Mouse (Mus musculus) MEL (cell line): ENCODE data around the gene Ctsw. TPM values are rescaled to one million over a fixed set of nuclear protein-coding genes. Genes with fewer than 3 reads are reported as not detected.
A peak's percentile ranks its signal among the peaks of the same experiment; 100 is the strongest.

Source experiments
- DNase-seq: peaks from one replicate; pipeline ENCODE4 v3.0.0; 2011; ENCODE audit warnings: low read depth, low spot score
- H3K27ac ChIP-seq: 2 replicates; pipeline ENCODE4 v1.5.1; 2012; ENCODE audit warnings: low read depth, mild to moderate bottlenecking, control low read depth, low read length, moderate library complexity; ENCODE audit not compliant: control insufficient read depth
- H3K27me3 ChIP-seq, 2 experiments: fragments of 150-350 bp in 1 of 2; sonication (generic) in 1 of 2; 2 replicates each; pipeline ENCODE4 v1.6.1; 2012; ENCODE audit warnings: low read length in 2 of 2, mild to moderate bottlenecking in 2 of 2, improper control_type of control experiment in 1 of 2, moderate library complexity in 1 of 2; ENCODE audit not compliant: insufficient read depth in 2 of 2, control insufficient read depth in 1 of 2
- H3K36me3 ChIP-seq, 2 experiments: 2 replicates each; pipeline ENCODE4 v1.6.1; 2012 to 2014; ENCODE audit warnings: low read length in 2 of 2, improper control_type of control experiment in 1 of 2, inconsistent platforms in 1 of 2, mild to moderate bottlenecking in 1 of 2; ENCODE audit not compliant: insufficient read depth in 2 of 2, control insufficient read depth in 1 of 2
- H3K4me1 ChIP-seq, 2 experiments: fragments of 150-350 bp in 1 of 2; sonication (generic) in 1 of 2; 2 replicates each; pipeline ENCODE4 v1.6.1; 2012; ENCODE audit warnings: low read length in 2 of 2, improper control_type of control experiment in 1 of 2, mild to moderate bottlenecking in 1 of 2; ENCODE audit not compliant: insufficient read depth in 2 of 2, control insufficient read depth in 1 of 2
- H3K4me3 ChIP-seq, 2 experiments: fragments of 150-350 bp in 1 of 2; sonication (generic) in 1 of 2; 2 replicates each; pipeline ENCODE4 v1.5.1; 2012; ENCODE audit warnings: low read depth in 2 of 2, low read length in 2 of 2, mild to moderate bottlenecking in 2 of 2, moderate library complexity in 2 of 2, control low read depth in 1 of 2, improper control_type of control experiment in 1 of 2; ENCODE audit not compliant: control insufficient read depth in 1 of 2, insufficient read depth in 1 of 2
- H3K79me2 ChIP-seq: 2 replicates; pipeline ENCODE4 v1.6.1; 2012; ENCODE audit warnings: mild to moderate bottlenecking, low read length, moderate library complexity; ENCODE audit not compliant: control insufficient read depth, poor library complexity, insufficient read depth
- H3K9ac ChIP-seq: 2 replicates; pipeline ENCODE4 v1.6.1; 2012; ENCODE audit warnings: low read depth, mild to moderate bottlenecking, control low read depth, low read length, moderate library complexity; ENCODE audit not compliant: control insufficient read depth, poor library complexity, severe bottlenecking
- H3K9me3 ChIP-seq: fragments of 150-350 bp; sonication (generic); replicated peaks from 2 replicates; pipeline ENCODE4 v1.6.1; 2012; ENCODE audit warnings: mild to moderate bottlenecking, low read length, improper control_type of control experiment, moderate library complexity; ENCODE audit not compliant: insufficient read depth
- CHD1 ChIP-seq: IDR thresholded peaks from 2 replicates; pipeline ENCODE4 v1.6.1; 2012; ENCODE audit warnings: low read depth, mild to moderate bottlenecking, inconsistent platforms, low read length, improper control_type of control experiment
- CHD2 ChIP-seq: IDR thresholded peaks from 2 replicates; pipeline ENCODE4 v1.6.1; 2011; ENCODE audit warnings: low read length, improper control_type of control experiment
- E2F4 ChIP-seq: IDR thresholded peaks from 2 replicates; pipeline ENCODE4 v1.6.1; 2011; ENCODE audit warnings: low read depth, low read length, improper control_type of control experiment, borderline replicate concordance
- ELF1 ChIP-seq: IDR thresholded peaks from 2 replicates; pipeline ENCODE4 v1.6.1; 2014; ENCODE audit warnings: low read depth, mild to moderate bottlenecking, inconsistent platforms, low read length, improper control_type of control experiment, moderate library complexity
- EP300 ChIP-seq, 2 experiments: IDR thresholded peaks; 2 replicates each; pipeline ENCODE4 v1.6.1; 2011; ENCODE audit warnings: improper control_type of control experiment in 2 of 2, low read length in 2 of 2, low read depth in 1 of 2, mild to moderate bottlenecking in 1 of 2
- ETS1 ChIP-seq: IDR thresholded peaks from 2 replicates; pipeline ENCODE4 v1.6.1; 2012; ENCODE audit warnings: low read depth, mild to moderate bottlenecking, inconsistent platforms, low read length, improper control_type of control experiment, moderate library complexity
- GABPA ChIP-seq: IDR thresholded peaks from 2 replicates; pipeline ENCODE4 v1.6.1; 2012; ENCODE audit warnings: low read depth, mild to moderate bottlenecking, inconsistent platforms, low read length, improper control_type of control experiment, moderate library complexity
- GATA1 ChIP-seq: IDR thresholded peaks from 2 replicates; pipeline ENCODE4 v1.6.1; 2011; ENCODE audit warnings: low read depth, low read length, improper control_type of control experiment
- HCFC1 ChIP-seq: IDR thresholded peaks from 2 replicates; pipeline ENCODE4 v1.6.1; 2012; ENCODE audit warnings: low read depth, mild to moderate bottlenecking, inconsistent platforms, low read length, improper control_type of control experiment, moderate library complexity
- JUND ChIP-seq: IDR thresholded peaks from 2 replicates; pipeline ENCODE4 v1.6.1; 2011; ENCODE audit warnings: low read depth, mild to moderate bottlenecking, improper control_type of control experiment, low read length
- MAX ChIP-seq: IDR thresholded peaks from 2 replicates; pipeline ENCODE4 v1.6.1; 2011; ENCODE audit warnings: low read length, improper control_type of control experiment
- MAZ ChIP-seq: IDR thresholded peaks from 2 replicates; pipeline ENCODE4 v1.6.1; 2012; ENCODE audit warnings: low read depth, mild to moderate bottlenecking, inconsistent platforms, low read length, improper control_type of control experiment
- MXI1 ChIP-seq: IDR thresholded peaks from 2 replicates; pipeline ENCODE4 v1.6.1; 2011; ENCODE audit warnings: mild to moderate bottlenecking, low read depth, low read length, improper control_type of control experiment
- MYC ChIP-seq: IDR thresholded peaks from 2 replicates; pipeline ENCODE4 v1.6.1; 2011; ENCODE audit warnings: low read depth, mild to moderate bottlenecking, low read length, improper control_type of control experiment, moderate library complexity
- NELFE ChIP-seq: IDR thresholded peaks from 2 replicates; pipeline ENCODE4 v1.6.1; 2011; ENCODE audit warnings: low read depth, low read length, improper control_type of control experiment
- NRF1 ChIP-seq: IDR thresholded peaks from 2 replicates; pipeline ENCODE4 v1.6.1; 2014; ENCODE audit warnings: low read depth, mild to moderate bottlenecking, inconsistent platforms, low read length, improper control_type of control experiment, moderate library complexity; ENCODE audit not compliant: poor library complexity, insufficient read depth, severe bottlenecking
- POLR2A ChIP-seq, 2 experiments: IDR thresholded peaks; 2 replicates each; pipeline ENCODE4 v1.6.1; 2011 to 2012; ENCODE audit warnings: low read length in 2 of 2, mild to moderate bottlenecking in 2 of 2, control low read depth in 1 of 2, improper control_type of control experiment in 1 of 2, low read depth in 1 of 2, moderate library complexity in 1 of 2; ENCODE audit not compliant: control insufficient read depth in 1 of 2, insufficient read depth in 1 of 2, poor library complexity in 1 of 2
- POLR2AphosphoS2 ChIP-seq: IDR thresholded peaks from 2 replicates; pipeline ENCODE4 v1.6.1; 2011; ENCODE audit warnings: low read length, improper control_type of control experiment
- POLR2AphosphoS5 ChIP-seq: IDR thresholded peaks from 2 replicates; pipeline ENCODE4 v1.6.1; 2012; ENCODE audit warnings: low read depth, borderline replicate concordance, mild to moderate bottlenecking, inconsistent platforms, low read length, moderate library complexity, mixed read lengths
- RAD21 ChIP-seq: IDR thresholded peaks from 2 replicates; pipeline ENCODE4 v1.6.1; 2011; ENCODE audit warnings: mild to moderate bottlenecking, low read depth, low read length, improper control_type of control experiment
- RCOR1 ChIP-seq: IDR thresholded peaks from 2 replicates; pipeline ENCODE4 v1.6.1; 2012; ENCODE audit warnings: low read depth, mild to moderate bottlenecking, inconsistent platforms, low read length, improper control_type of control experiment
- SIN3A ChIP-seq: IDR thresholded peaks from 2 replicates; pipeline ENCODE4 v1.6.1; 2012; ENCODE audit warnings: low read length, improper control_type of control experiment, inconsistent platforms
- SMC3 ChIP-seq: IDR thresholded peaks from 2 replicates; pipeline ENCODE4 v1.6.1; 2011; ENCODE audit warnings: low read depth, low read length, improper control_type of control experiment
- TAL1 ChIP-seq: IDR thresholded peaks from 2 replicates; pipeline ENCODE4 v1.6.1; 2012; ENCODE audit warnings: mild to moderate bottlenecking, inconsistent platforms, low read length, moderate library complexity, mixed read lengths
- TBP ChIP-seq: IDR thresholded peaks from 2 replicates; pipeline ENCODE4 v1.8.0; 2011; ENCODE audit warnings: low read depth, low read length, improper control_type of control experiment
- TCF12 ChIP-seq: IDR thresholded peaks from 2 replicates; pipeline ENCODE4 v1.6.1; 2014; ENCODE audit warnings: low read depth, mild to moderate bottlenecking, inconsistent platforms, low read length, improper control_type of control experiment, moderate library complexity
- UBTF ChIP-seq: IDR thresholded peaks from 2 replicates; pipeline ENCODE4 v1.6.1; 2012; ENCODE audit warnings: low read depth, mild to moderate bottlenecking, inconsistent platforms, low read length, improper control_type of control experiment, moderate library complexity, borderline replicate concordance; ENCODE audit not compliant: insufficient read depth
- USF1 ChIP-seq: IDR thresholded peaks from 2 replicates; pipeline ENCODE4 v1.6.1; 2014; ENCODE audit warnings: low read depth, mild to moderate bottlenecking, inconsistent platforms, low read length, improper control_type of control experiment, moderate library complexity
- USF2 ChIP-seq, 2 experiments: IDR thresholded peaks; 2 replicates each; pipeline ENCODE4 v1.6.1; 2011 to 2012; ENCODE audit warnings: improper control_type of control experiment in 2 of 2, low read length in 2 of 2, borderline replicate concordance in 1 of 2, inconsistent platforms in 1 of 2, low read depth in 1 of 2, mild to moderate bottlenecking in 1 of 2; ENCODE audit not compliant: insufficient read depth in 1 of 2
- ZC3H11A ChIP-seq: IDR thresholded peaks from 2 replicates; pipeline ENCODE4 v1.6.1; 2012; ENCODE audit warnings: low read depth, mild to moderate bottlenecking, inconsistent platforms, low read length, improper control_type of control experiment
- ZKSCAN1 ChIP-seq: IDR thresholded peaks from 2 replicates; pipeline ENCODE4 v1.6.1; 2012; ENCODE audit warnings: low read depth, mild to moderate bottlenecking, inconsistent platforms, low read length, improper control_type of control experiment, moderate library complexity
- ZMIZ1 ChIP-seq: IDR thresholded peaks from 2 replicates; pipeline ENCODE4 v1.6.1; 2012; ENCODE audit warnings: low read depth, mild to moderate bottlenecking, inconsistent platforms, low read length, improper control_type of control experiment, moderate library complexity
- polyA plus RNA-seq, 2 experiments: library from polyadenylated mRNA; stranded (reverse) in 1 of 2; unstranded in 1 of 2; fragments of >175 nt in 1 of 2; fragments of >200 nt in 1 of 2; gene quantifications; 2 replicates each; pipeline versions ENCODE4 v1.2.1 to v1.2.4; 2012; ENCODE audit warnings: low replicate concordance in 2 of 2, low read depth in 1 of 2; ENCODE audit not compliant: insufficient read length in 2 of 2, insufficient read depth in 1 of 2, missing spikeins in 1 of 2
- total RNA-seq: library from RNA; depleted of rRNA; stranded (reverse); fragments of 300-350 nt; gene quantifications from 2 replicates; pipeline ENCODE4 v1.2.3, GENCODE M21; 2012

Gene Ctsw
- total and polyA plus RNA-seq, 3 experiments, result 0.15 to 0.39 TPM; not detected in 1

GRCm38 (mm10) chr19:5512091-5513004, 44.0 kb upstream of the Ctsw start:
- peak; percentile 96 for DNase-seq
- no peaks in the 10 kb centered on the region for H3K27me3 ChIP-seq
- peaks cover 0 to 8% of the 10 kb centered on the region in 2 experiments; a peak in 2 of 4 replicates for H3K36me3 ChIP-seq
- H3K4me1 ChIP-seq, result peaks cover 2 to 8% of the 10 kb centered on the region in 2 experiments; a peak in 3 of 4 replicates
- H3K9ac ChIP-seq, result peak overlapping the region; percentile 89
- no peaks in the 10 kb centered on the region for H3K9me3 ChIP-seq
- peak overlapping the region; percentile 98 for H3K27ac ChIP-seq
- H3K79me2 ChIP-seq, result peaks cover 14% of the 10 kb centered on the region
- no peak for TF ChIP-seq USF2 (IDR thresholded peaks at IDR 0.05; ENCODE audit: borderline replicate concordance in 1 of 2, insufficient read depth in 1 of 2, low read depth in 1 of 2, low read length in 2 of 2)
- peak; percentile 50; the same call in 1 of the 2 replicates for TF ChIP-seq ELF1
- TF ChIP-seq GATA1, result peak; percentile 70
- TF ChIP-seq HCFC1, result peak; percentile 61; the same call in 1 of the 2 replicates
- TF ChIP-seq MAX, result 0 out of 2 replicates have a peak, but pooled peaks have one; percentile 31
- TF ChIP-seq SIN3A, result peak; percentile 78
- no peak for TF ChIP-seq POLR2AphosphoS5
- TF ChIP-seq USF1, result no peak; the same call in 1 of the 2 replicates
- no peak for TF ChIP-seq SMC3
- TF ChIP-seq MYC, result peak; percentile 45; the same call in 1 of the 2 replicates
- no peak for TF ChIP-seq E2F4
- no peak for TF ChIP-seq UBTF
- peak; percentile 51 for TF ChIP-seq MAZ
- TF ChIP-seq ZMIZ1, result 0 out of 2 replicates have a peak, but pooled peaks have one; percentile 55
- TF ChIP-seq ETS1, result peak; percentile 90
- no peak; the same call in 1 of the 2 replicates for TF ChIP-seq ZC3H11A
- no peak for TF ChIP-seq CHD1
- TF ChIP-seq CHD2, result no peak
- peak; percentile 52 to 78; a peak in 3 of 4 replicates for TF ChIP-seq EP300 (IDR thresholded peaks at IDR 0.05; ENCODE audit: low read depth in 1 of 2, low read length in 2 of 2)
- TF ChIP-seq ZKSCAN1, result no peak
- TF ChIP-seq RCOR1, result peak; percentile 70
- TF ChIP-seq NELFE, result peak; percentile 53; the same call in 1 of the 2 replicates
- TF ChIP-seq JUND, result no peak
- no peak for TF ChIP-seq MXI1
- no peak; the same call in 1 of the 2 replicates for TF ChIP-seq TBP
- 0 out of 2 replicates have a peak, but pooled peaks have one; percentile 49 for TF ChIP-seq POLR2AphosphoS2
- TF ChIP-seq TCF12, result peak; percentile 41; the same call in 1 of the 2 replicates
- peak; percentile 7; the same call in 1 of the 2 replicates for TF ChIP-seq TAL1
- TF ChIP-seq RAD21, result no peak
- TF ChIP-seq POLR2A (IDR thresholded peaks at IDR 0.05; ENCODE audit: control insufficient read depth in 1 of 2, insufficient read depth in 1 of 2, low read depth in 1 of 2, low read length in 2 of 2, poor library complexity in 1 of 2), result peak in 1 of 2 experiments; percentile 53; a peak in 2 of 4 replicates
- no peak for TF ChIP-seq GABPA
- TF ChIP-seq NRF1, result no peak
- TF ChIP-seq, all 39 proteins: peak for 16
- peak overlapping the region; percentile 77 to 88 for H3K4me3 ChIP-seq
